Mouse (Mus musculus) limb, embryonic 14.5 days (tissue): Measurements from ENCODE around the gene Fgfr1op. TPM values are rescaled to one million over a fixed set of nuclear protein-coding genes. Genes with fewer than 3 reads are reported as not detected.
"Not testable (repeated sequence)": the region's sequence is repeated elsewhere in the genome, so short reads cannot be mapped to it uniquely, and the experiment has no call there.

ENCODE experiments used
- ATAC-seq: fragments of 200-750 bp; cut with Nextera tagmentation; 2 replicates; pipeline ENCODE4 v1.8.0; 2017; ENCODE audit warnings: low read depth, moderate number of reproducible peaks, moderate TSS enrichment; ENCODE audit not compliant: low FRiP score
- DNase-seq: peaks from one replicate; pipeline ENCODE4 v3.0.0-alpha.2; 2015; ENCODE audit warnings: low spot score
- H3K27ac ChIP-seq: fragments of 300-500 bp; sonication (generic); replicated peaks from 2 replicates; pipeline ENCODE4 v1.5.1; 2014; ENCODE audit warnings: low read depth, mild to moderate bottlenecking, low read length, moderate library complexity, mixed read lengths
- H3K27me3 ChIP-seq: fragments of 300-500 bp; sonication (generic); 2 replicates; pipeline ENCODE4 v1.6.1; 2014; ENCODE audit warnings: low read length, mixed read lengths; ENCODE audit not compliant: control insufficient read depth, insufficient read depth
- H3K36me3 ChIP-seq: fragments of 300-500 bp; sonication (generic); 2 replicates; pipeline ENCODE4 v1.6.1; 2014; ENCODE audit warnings: mild to moderate bottlenecking, low read length, moderate library complexity, mixed read lengths; ENCODE audit not compliant: control insufficient read depth, insufficient read depth
- H3K4me1 ChIP-seq: fragments of 300-500 bp; sonication (generic); 2 replicates; pipeline ENCODE4 v1.6.1; 2014; ENCODE audit warnings: antibody characterized with exemption, low read length, mixed read lengths; ENCODE audit not compliant: control insufficient read depth, insufficient read depth
- H3K4me2 ChIP-seq: fragments of 300-500 bp; sonication (generic); replicated peaks from 2 replicates; pipeline ENCODE4 v1.6.1; 2014; ENCODE audit warnings: low read depth, mild to moderate bottlenecking, low read length, moderate library complexity; ENCODE audit not compliant: severe bottlenecking
- H3K4me3 ChIP-seq: fragments of 300-500 bp; sonication (generic); replicated peaks from 2 replicates; pipeline ENCODE4 v1.5.1; 2014; ENCODE audit warnings: low read length
- H3K9ac ChIP-seq: fragments of 300-500 bp; sonication (generic); 2 replicates; pipeline ENCODE4 v1.6.1; 2014; ENCODE audit warnings: mild to moderate bottlenecking, low read depth, low read length, moderate library complexity; ENCODE audit not compliant: severe bottlenecking
- H3K9me3 ChIP-seq: fragments of 300-500 bp; sonication (generic); 2 replicates; pipeline ENCODE4 v1.6.1; 2016; ENCODE audit warnings: low read length; ENCODE audit not compliant: control insufficient read depth
- POLR2A ChIP-seq: fragments of 200-500 bp; IDR thresholded peaks from 2 replicates; pipeline ENCODE4 v1.8.0; 2012; ENCODE audit warnings: inconsistent platforms, mild to moderate bottlenecking, moderate library complexity, borderline replicate concordance; ENCODE audit not compliant: insufficient read depth, insufficient read length; ENCODE audit errors: extremely low read depth
- WGBS: fragments of 180-500 bp; shearing (Covaris S2); extraction: QIAGEN DNeasy Blood & Tissue Kit; methylation state at CpG from one replicate; pipeline ENCODE4 v1.1.7; 2014; 5-methylcytosine and 5-hydroxymethylcytosine counted together
- polyA plus RNA-seq, 2 experiments: library from polyadenylated mRNA; depleted of rRNA in 1 of 2; stranded (reverse) in 1 of 2; unstranded in 1 of 2; fragments of >200 nt; fragmentation: Nextera tagmentation in 1 of 2; extraction: Ambion mirVana in 1 of 2; gene quantifications; 2 replicates each; pipeline versions ENCODE4 v1.2.1 to v1.2.3; 2012 to 2014

Fgfr1op gene
- polyA plus RNA-seq, 2 experiments, result 16.4 to 30.7 TPM

DNA sequence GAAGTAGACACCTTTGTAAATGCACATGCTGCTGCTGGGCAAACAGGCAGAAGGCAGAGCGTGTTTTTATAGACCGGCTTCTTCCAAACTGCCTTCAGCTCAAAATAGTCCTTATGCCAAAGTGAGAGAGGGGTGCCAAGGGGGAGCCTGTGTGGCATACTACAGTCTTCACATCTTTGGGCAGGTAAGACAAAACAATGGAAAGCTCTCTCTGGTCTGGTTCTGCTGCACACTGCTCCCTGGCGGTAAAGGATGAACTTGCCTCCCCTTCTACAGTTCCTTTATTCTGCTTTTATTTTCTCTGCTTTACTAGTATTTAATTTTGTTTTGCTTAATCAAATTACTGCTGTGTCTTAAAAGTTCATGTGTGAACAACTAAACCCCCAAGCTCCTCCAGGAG is 4.3 kb upstream of the Fgfr1op start:
- H3K27me3 ChIP-seq, ATAC-seq, H3K4me1 ChIP-seq, H3K4me2 ChIP-seq, H3K4me3 ChIP-seq, H3K9ac ChIP-seq, H3K9me3 ChIP-seq, H3K27ac ChIP-seq, H3K36me3 ChIP-seq, DNase-seq: not testable (repeated sequence)
- 48% methylated on average over 2 of the region's 3 CpGs for WGBS

DNA sequence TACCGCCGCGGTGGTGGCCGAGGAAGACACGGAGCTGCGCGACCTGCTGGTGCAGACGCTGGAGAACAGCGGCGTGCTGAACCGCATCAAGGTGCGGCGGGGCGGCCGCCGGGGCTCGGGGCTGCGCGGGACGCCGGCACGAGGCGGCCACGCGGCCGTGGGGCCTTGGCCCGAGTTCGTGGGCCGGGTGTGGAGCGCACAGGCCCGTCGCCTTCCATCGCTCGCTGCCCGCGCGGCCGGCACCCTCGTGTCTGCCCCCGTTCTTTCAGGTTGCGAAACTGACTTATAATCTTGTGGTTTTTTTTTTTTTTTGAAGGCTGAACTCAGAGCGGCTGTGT is 276 bp downstream of the Fgfr1op start:
- not testable (repeated sequence) for H3K9me3 ChIP-seq, H3K27ac ChIP-seq, H3K27me3 ChIP-seq, H3K4me1 ChIP-seq, DNase-seq
- Histone ChIP-seq H3K36me3 (peaks cover 13% of the 10 kb centered on the region), H3K4me3 (peak overlapping the region; percentile 45), H3K9ac (peak overlapping the region; percentile 44), H3K4me2 (peak overlapping the region; percentile 39)
- ATAC-seq, result peak; percentile 7
- WGBS, result under 1% methylated on average over 34 of the region's 42 CpGs

DNA sequence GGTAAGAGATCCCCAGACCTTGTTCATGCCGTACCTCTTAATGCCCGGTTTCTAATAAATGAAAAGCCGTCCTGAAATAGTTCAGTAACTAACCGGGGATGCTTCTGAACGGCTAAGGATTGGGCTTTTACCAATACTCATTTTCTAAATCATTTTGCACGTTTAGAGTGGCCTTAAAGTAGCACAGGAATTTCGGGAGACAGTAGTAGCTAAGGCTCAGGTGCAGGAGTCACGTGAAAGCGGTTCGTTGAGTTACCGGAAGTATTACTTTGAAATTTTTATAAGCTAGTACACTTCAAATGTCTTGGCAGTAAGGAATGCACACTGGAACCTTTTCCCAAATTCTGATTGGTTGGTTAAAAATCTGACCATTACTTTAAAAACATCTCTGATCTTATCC is 676 bp downstream of the Fgfr1op start:
- not testable (repeated sequence) for H3K4me1 ChIP-seq, H3K27ac ChIP-seq, DNase-seq, H3K9me3 ChIP-seq, H3K27me3 ChIP-seq, ATAC-seq
- Histone ChIP-seq H3K4me2 (peak overlapping the region; percentile 39), H3K4me3 (peak overlapping the region; percentile 45), H3K9ac (peak overlapping the region; percentile 44; the same call in 1 of the 2 replicates), H3K36me3 (peaks cover 17% of the 10 kb centered on the region)
- WGBS, result 1% methylated on average over 11 of the region's 11 CpGs

DNA sequence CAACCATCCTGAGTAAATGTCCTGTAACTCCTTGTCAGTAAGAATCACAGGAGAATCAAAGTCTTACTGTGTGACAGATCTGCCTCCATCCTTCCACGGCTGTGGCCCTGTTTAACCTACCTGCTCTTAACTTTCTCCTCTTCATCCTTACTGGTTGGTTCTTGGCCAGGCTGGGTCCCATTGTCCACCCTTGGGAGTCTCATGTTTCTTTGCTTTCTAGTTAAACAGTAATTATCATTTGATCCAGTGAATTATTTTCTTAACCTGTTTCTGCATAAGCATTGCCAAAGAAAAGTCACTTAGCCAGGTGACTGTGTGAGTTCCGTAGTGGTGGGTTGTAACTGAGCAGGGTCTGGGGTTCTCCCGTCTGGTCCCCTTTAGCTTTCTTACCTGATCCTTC is 1.2 kb downstream of the Fgfr1op start:
- H3K27me3 ChIP-seq, H3K4me1 ChIP-seq, H3K27ac ChIP-seq, H3K9ac ChIP-seq, ATAC-seq, DNase-seq, H3K9me3 ChIP-seq: not testable (repeated sequence)
- 20% methylated on average over 1 of the region's 3 CpGs for WGBS
- H3K36me3 ChIP-seq, result peaks cover 21% of the 10 kb centered on the region
- peak overlapping the region; percentile 45 for H3K4me3 ChIP-seq
- H3K4me2 ChIP-seq, result peak overlapping the region; percentile 39

DNA sequence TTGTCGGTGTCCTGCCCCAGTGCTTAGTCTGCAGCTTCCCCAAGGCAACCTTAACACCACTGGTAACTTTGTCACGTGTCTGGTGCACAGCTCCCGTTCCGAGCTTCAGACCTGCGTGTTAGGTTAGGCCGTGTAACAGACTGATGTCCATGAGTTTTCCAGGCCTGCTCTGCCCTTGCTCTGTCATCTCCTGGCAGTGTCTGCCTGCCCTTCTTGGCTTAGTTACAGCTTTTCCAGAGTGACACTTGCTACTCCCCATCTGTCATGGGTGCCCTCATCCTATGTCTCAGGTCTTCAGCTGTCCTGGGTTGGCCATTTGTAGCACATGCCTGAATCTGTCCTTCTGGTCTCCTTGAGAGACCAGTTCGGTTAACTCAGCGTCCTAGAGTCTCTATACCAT is 2.1 kb downstream of the Fgfr1op start:
- not testable (repeated sequence) for ATAC-seq
- WGBS, result 93% methylated on average over 6 of the region's 8 CpGs

DNA sequence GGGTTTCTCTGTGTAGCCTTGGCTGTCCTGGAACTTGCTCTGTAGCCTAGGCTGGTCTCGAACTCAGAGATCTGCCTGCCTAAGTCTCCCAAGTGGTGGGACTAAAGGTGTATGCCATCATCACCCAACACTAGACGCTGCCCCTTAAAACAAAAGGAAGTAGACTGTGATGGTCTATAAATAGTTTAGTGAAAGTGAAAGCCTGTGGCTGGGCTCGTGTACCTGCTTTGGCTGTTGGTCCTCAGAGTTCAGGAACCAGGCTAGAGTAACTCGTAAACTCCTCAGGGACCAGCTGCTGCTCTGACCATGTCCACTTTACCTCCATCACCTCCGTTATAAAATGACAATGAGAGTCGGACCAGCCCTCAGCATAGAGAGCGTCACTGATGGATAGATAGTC is 5.0 kb downstream of the Fgfr1op start:
- H3K4me3 ChIP-seq, result no peak overlapping the region
- WGBS, result 75% methylated on average over 7 of the region's 7 CpGs

More for the DNA sequence above, 2.1 kb downstream of the Fgfr1op start:
- not testable (repeated sequence) for H3K4me1 ChIP-seq, H3K4me2 ChIP-seq, DNase-seq, H3K4me3 ChIP-seq, H3K27me3 ChIP-seq, H3K9ac ChIP-seq, H3K27ac ChIP-seq, H3K9me3 ChIP-seq
- H3K36me3 ChIP-seq, result peaks cover 30% of the 10 kb centered on the region

More for the DNA sequence above, 5.0 kb downstream of the Fgfr1op start:
- Histone ChIP-seq H3K4me1 (no peaks in the 10 kb centered on the region), H3K9ac (no peak overlapping the region), H3K36me3 (peaks cover 54% of the 10 kb centered on the region), H3K27me3 (no peaks in the 10 kb centered on the region), H3K27ac (no peak overlapping the region), H3K9me3 (no peaks in the 10 kb centered on the region), H3K4me2 (no peak overlapping the region)
- no peak for ATAC-seq
- no peak for DNase-seq
- no peak for TF ChIP-seq POLR2A
